Mouse (Mus musculus): ENCODE measurements around the gene Cyb5r2. TPM values are rescaled to one million over a fixed set of nuclear protein-coding genes. Genes with fewer than 3 reads are reported as not detected.

Cyb5r2 gene
- total RNA-seq, 2 experiments from 2014 or later = not detected

DNA sequence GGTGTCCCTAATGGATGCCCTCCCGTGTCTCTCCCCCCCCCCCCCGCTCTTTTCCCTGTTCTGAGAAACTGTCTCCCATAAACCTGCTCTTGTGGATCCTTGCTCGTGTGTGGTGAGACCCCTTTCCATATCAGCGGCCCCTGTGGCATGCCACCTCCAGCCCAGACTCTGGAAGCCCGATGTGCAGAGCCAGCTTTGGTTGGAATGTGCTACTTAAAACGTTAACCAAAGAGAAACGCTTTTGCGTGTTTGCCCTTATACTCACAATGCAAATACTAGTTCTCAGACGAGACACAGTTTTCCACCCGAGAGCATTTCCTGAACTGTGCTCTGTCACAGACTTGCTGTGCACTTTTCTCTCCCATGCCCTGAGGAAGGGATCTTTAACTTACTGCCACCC, 27.2 kb downstream of the Cyb5r2 start:
- no peak for ATAC-seq (replicated peaks; ENCODE audit: low FRiP score, poor library complexity, severe bottlenecking)

DNA sequence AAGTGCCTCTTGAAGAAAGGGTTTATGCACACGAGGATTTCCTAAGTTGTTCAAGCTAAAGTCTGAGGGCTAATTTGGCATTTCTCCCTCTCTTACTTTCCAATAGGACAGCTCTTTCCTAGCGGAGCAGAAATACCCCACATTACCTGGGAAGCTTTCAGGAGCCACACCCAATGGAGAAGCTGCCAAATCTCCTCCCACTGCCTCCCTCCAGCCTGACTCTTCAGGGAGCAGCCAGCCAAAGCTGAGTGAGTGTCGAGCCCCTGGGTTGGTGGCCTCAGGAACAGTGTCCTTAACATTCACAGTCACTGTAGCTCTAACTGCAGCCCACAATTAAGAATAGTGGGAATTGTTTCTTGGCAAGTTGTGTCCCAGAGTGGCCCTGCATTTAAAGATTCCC, 30.3 kb downstream of the Cyb5r2 start:
- no peak for ATAC-seq (replicated peaks; ENCODE audit: low FRiP score, poor library complexity, severe bottlenecking)

DNA sequence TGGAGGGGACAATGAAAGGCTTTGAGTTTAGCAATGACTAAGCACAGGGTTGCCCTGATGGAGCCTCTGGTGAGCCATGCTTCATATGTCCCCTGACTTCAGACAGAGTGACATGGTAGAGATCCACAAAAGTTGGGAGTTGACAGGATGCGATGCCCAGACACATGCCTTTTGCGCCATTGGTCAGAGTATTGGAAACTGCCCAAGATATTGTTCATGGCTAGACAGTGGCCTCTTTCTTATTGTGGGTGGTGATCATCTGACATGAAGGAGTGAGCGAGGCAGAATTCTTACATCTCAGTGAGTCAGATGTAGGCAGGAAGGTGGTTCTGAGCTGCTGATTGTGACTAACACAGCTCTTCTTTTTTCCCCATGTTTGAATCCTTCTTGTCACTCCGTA, 35.3 kb downstream of the Cyb5r2 start:
- ATAC-seq (replicated peaks; ENCODE audit: low FRiP score, poor library complexity, severe bottlenecking) = no peak

- no peak for ATAC-seq (replicated peaks; ENCODE audit: low FRiP score, poor library complexity, severe bottlenecking)
Measured at GRCm38 (mm10) chr7:107720771-107721170, 37.1 kb downstream of the Cyb5r2 start.

- ATAC-seq (replicated peaks; ENCODE audit: low FRiP score, poor library complexity, severe bottlenecking) = no peak
Measured at GRCm38 (mm10) chr7:107714067-107714466, 43.8 kb downstream of the Cyb5r2 start.

DNA sequence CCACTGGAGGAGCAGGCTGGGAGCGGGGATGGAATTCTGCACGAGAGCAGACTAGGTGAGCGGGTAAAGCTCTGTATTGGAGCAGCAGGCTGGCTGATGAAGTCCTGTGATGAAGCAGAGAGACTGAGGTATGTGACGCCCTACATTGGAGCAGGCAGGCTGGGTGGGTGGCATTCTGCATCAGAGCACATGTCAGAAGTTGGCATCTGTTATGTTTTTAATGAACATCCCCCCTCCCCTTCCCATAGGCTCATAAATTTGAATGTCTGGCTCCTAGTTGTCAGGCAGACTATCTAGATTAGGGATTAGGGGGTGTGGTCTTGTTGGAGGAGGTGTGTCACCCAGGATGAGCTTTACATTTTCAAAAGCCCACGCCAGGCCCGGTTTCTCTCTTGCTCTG, 45.1 kb downstream of the Cyb5r2 start:
- no peak for ATAC-seq (replicated peaks; ENCODE audit: low FRiP score, poor library complexity, severe bottlenecking)

GRCm38 (mm10) chr7:107708491-107709112, 49.2 kb downstream of the Cyb5r2 start:
- ATAC-seq (replicated peaks; ENCODE audit: low FRiP score, poor library complexity, severe bottlenecking) = peak; percentile 55

GRCm38 (mm10) chr7:107707650-107708049, 50.2 kb downstream of the Cyb5r2 start:
- no peak for ATAC-seq (replicated peaks; ENCODE audit: low FRiP score, poor library complexity, severe bottlenecking)

GRCm38 (mm10) chr7:107705941-107706340, 51.9 kb downstream of the Cyb5r2 start:
- ATAC-seq (replicated peaks; ENCODE audit: low FRiP score, poor library complexity, severe bottlenecking) = no peak

- no peak for ATAC-seq (replicated peaks; ENCODE audit: low FRiP score, poor library complexity, severe bottlenecking)
Measured at GRCm38 (mm10) chr7:107702461-107703380, 55.1 kb downstream of the Cyb5r2 start.

GRCm38 (mm10) chr7:107700646-107701045, 57.2 kb downstream of the Cyb5r2 start:
- no peak for ATAC-seq (replicated peaks; ENCODE audit: low FRiP score, poor library complexity, severe bottlenecking)

GRCm38 (mm10) chr7:107699926-107700325, 57.9 kb downstream of the Cyb5r2 start:
- no peak for ATAC-seq (replicated peaks; ENCODE audit: low FRiP score, poor library complexity, severe bottlenecking)

Other genes starting within 250 kb of the Cyb5r2 start
- not detected in 2 replicates for gene Olfml1, start 190.6 kb downstream of the Cyb5r2 start, total RNA-seq (2015; ENCODE audit: low replicate concordance)
- gene Olfml1, start 190.6 kb downstream of the Cyb5r2 start, total RNA-seq (2017; ENCODE audit: low replicate concordance) = 1.2 TPM in 1 of 2 replicates, not detected in the other
- gene Ppfibp2, start 162.8 kb downstream of the Cyb5r2 start, total RNA-seq (2015; ENCODE audit: low replicate concordance) = 2.9 TPM in 1 of 2 replicates, not detected in the other
- 1.7 and 1.9 TPM in 2 replicates for gene Ppfibp2, start 162.8 kb downstream of the Cyb5r2 start, total RNA-seq (2017; ENCODE audit: low replicate concordance)
- gene 5330417H12Rik, start 132.9 kb downstream of the Cyb5r2 start, total RNA-seq (2015; ENCODE audit: low replicate concordance) = not detected in 2 replicates
- gene 5330417H12Rik, start 132.9 kb downstream of the Cyb5r2 start, total RNA-seq (2017; ENCODE audit: low replicate concordance) = not detected in 2 replicates
- not detected in 2 replicates for gene Ovch2, start 43.2 kb upstream of the Cyb5r2 start, total RNA-seq (2015; ENCODE audit: low replicate concordance)
- gene Ovch2, start 43.2 kb upstream of the Cyb5r2 start, total RNA-seq (2017; ENCODE audit: low replicate concordance) = not detected in 2 replicates
- gene Olfr467, start 54.2 kb upstream of the Cyb5r2 start, total RNA-seq (2015; ENCODE audit: low replicate concordance) = not detected in 2 replicates
- gene Olfr467, start 54.2 kb upstream of the Cyb5r2 start, total RNA-seq (2017; ENCODE audit: low replicate concordance) = not detected in 2 replicates
- not detected in 2 replicates for gene Olfr469, start 67.5 kb upstream of the Cyb5r2 start, total RNA-seq (2015; ENCODE audit: low replicate concordance)
- gene Olfr469, start 67.5 kb upstream of the Cyb5r2 start, total RNA-seq (2017; ENCODE audit: low replicate concordance) = not detected in 2 replicates
- gene Olfr470, start 89.5 kb upstream of the Cyb5r2 start, total RNA-seq (2015; ENCODE audit: low replicate concordance) = not detected in 2 replicates
- not detected in 2 replicates for gene Olfr470, start 89.5 kb upstream of the Cyb5r2 start, total RNA-seq (2017; ENCODE audit: low replicate concordance)
- gene Olfr472, start 139.9 kb upstream of the Cyb5r2 start, total RNA-seq (2015; ENCODE audit: low replicate concordance) = not detected in 2 replicates
- not detected in 2 replicates for gene Olfr472, start 139.9 kb upstream of the Cyb5r2 start, total RNA-seq (2017; ENCODE audit: low replicate concordance)
- not detected in 2 replicates for gene Olfr473, start 172.4 kb upstream of the Cyb5r2 start, total RNA-seq (2015; ENCODE audit: low replicate concordance)
- not detected in 2 replicates for gene Olfr473, start 172.4 kb upstream of the Cyb5r2 start, total RNA-seq (2017; ENCODE audit: low replicate concordance)
- not detected in 2 replicates for gene Olfr474, start 196.6 kb upstream of the Cyb5r2 start, total RNA-seq (2015; ENCODE audit: low replicate concordance)
- not detected in 2 replicates for gene Olfr474, start 196.6 kb upstream of the Cyb5r2 start, total RNA-seq (2017; ENCODE audit: low replicate concordance)
- not detected in 2 replicates for gene Olfr476, start 206.8 kb upstream of the Cyb5r2 start, total RNA-seq (2015; ENCODE audit: low replicate concordance)
- not detected in 2 replicates for gene Olfr476, start 206.8 kb upstream of the Cyb5r2 start, total RNA-seq (2017; ENCODE audit: low replicate concordance)
- gene Olfr477, start 228.7 kb upstream of the Cyb5r2 start, total RNA-seq (2015; ENCODE audit: low replicate concordance) = not detected in 2 replicates
- gene Olfr477, start 228.7 kb upstream of the Cyb5r2 start, total RNA-seq (2017; ENCODE audit: low replicate concordance) = not detected in 2 replicates